Mouse (Mus musculus): ENCODE measurements at regions not wholly inside any gene's neighbourhood (a gene's known extent, or its start where the extent isn't known, plus 50 kb on each side); places are given as distances from the start of the nearest gene placed in this dataset.

- DNase-seq = no peak
- no peaks in the 10 kb centered on the region for H3K27me3 ChIP-seq (replicated peaks; ENCODE audit: control insufficient read depth, insufficient read depth, low read length)
- TF ChIP-seq CTCF (conservative IDR thresholded peaks at IDR 0.05; ENCODE audit: insufficient read depth, insufficient read length, low read depth, low read length) = no peak
- TF ChIP-seq POLR2A (IDR thresholded peaks at IDR 0.05; ENCODE audit: low read depth, low read length) = no peak
- H3K4me3 ChIP-seq (ENCODE audit: insufficient read depth, low read depth, low read length) = no peak overlapping the region
- WGBS = 57% methylated on average over 4 of the region's 4 CpGs
- no peaks in the 10 kb centered on the region for H3K36me3 ChIP-seq (ENCODE audit: control insufficient read depth, insufficient read depth, low read length)
- no peaks in the 10 kb centered on the region for H3K4me1 ChIP-seq (ENCODE audit: control insufficient read depth, insufficient read depth, low read length)
- H3K27ac ChIP-seq (ENCODE audit: insufficient read depth, low read depth, low read length) = no peak overlapping the region
Measured at GRCm38 (mm10) chr16:72088053-72088452, 220.1 kb upstream of the Robo1 start.

DNA sequence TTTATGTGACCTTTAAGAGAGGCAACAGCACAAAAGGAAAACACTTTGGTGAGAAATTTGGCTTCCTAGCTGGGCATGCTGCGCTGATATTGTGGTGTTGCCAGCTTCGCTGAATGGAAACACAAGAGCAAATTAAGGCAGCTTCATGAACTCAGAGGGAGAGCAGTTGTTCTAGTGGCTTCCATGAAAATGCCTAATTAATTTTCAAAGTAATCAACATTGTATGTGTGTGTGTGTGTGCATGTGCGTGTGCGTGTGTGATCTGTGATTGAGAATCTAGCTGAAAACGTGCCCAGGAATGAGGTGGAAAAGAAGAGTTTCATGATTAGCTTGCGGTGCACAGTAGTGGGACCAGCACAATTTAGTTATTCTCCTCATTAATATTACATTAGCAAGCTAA, 219.2 kb upstream of the Robo1 start:
- no peaks in the 10 kb centered on the region for H3K36me3 ChIP-seq (ENCODE audit: control insufficient read depth, insufficient read depth, low read length)
- no peak for DNase-seq
- H3K4me1 ChIP-seq (ENCODE audit: control insufficient read depth, insufficient read depth, low read length) = no peaks in the 10 kb centered on the region
- TF ChIP-seq CTCF (conservative IDR thresholded peaks at IDR 0.05; ENCODE audit: insufficient read depth, insufficient read length, low read depth, low read length) = no peak
- TF ChIP-seq POLR2A (IDR thresholded peaks at IDR 0.05; ENCODE audit: low read depth, low read length) = no peak
- H3K4me3 ChIP-seq (ENCODE audit: insufficient read depth, low read depth, low read length) = no peak overlapping the region
- WGBS = 87% methylated on average over 6 of the region's 6 CpGs
- H3K27me3 ChIP-seq (replicated peaks; ENCODE audit: control insufficient read depth, insufficient read depth, low read length) = no peaks in the 10 kb centered on the region
- no peak overlapping the region for H3K27ac ChIP-seq (ENCODE audit: insufficient read depth, low read depth, low read length)
